Mouse (Mus musculus) bone marrow, adult 2 months (tissue): ENCODE results near the gene Pkn3.

Source experiments
- CTCF ChIP-seq: fragments of 200-500 bp; IDR thresholded peaks from 2 replicates; pipeline ENCODE4 v1.5.1; 2011; ENCODE audit warnings: low read length, control low read depth; ENCODE audit not compliant: control insufficient read depth, insufficient read depth
- POLR2A ChIP-seq: fragments of 200-500 bp; IDR thresholded peaks from 2 replicates; pipeline ENCODE4 v1.6.1; 2011; ENCODE audit warnings: low read depth, mild to moderate bottlenecking, control low read depth, low read length, borderline replicate concordance; ENCODE audit not compliant: control insufficient read depth

DNA sequence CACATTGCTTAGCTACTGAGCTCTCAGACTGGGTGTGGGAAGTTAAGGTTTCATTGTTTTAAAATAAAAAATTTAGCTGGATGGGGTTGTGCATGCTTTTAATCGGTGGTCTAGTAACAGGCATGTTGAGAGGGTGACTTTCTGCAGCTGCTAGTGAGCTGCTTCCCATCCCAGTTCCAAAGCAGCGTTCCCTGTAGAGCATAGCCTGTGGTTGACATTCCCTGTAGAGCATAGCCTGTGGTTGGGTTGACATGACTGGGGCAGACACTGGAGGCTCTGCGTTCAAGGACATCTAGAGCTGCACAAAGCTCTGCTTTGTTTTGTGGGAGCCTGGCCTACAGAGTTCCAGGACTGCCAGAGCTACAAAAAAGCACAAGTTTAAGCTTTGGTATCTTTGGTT, 4.2 kb upstream of the Pkn3 start:
- TF ChIP-seq POLR2A (no peak), CTCF (no peak)
